Mouse (Mus musculus): ENCODE measurements around the gene Ank2.

The Ank2 gene

DNA sequence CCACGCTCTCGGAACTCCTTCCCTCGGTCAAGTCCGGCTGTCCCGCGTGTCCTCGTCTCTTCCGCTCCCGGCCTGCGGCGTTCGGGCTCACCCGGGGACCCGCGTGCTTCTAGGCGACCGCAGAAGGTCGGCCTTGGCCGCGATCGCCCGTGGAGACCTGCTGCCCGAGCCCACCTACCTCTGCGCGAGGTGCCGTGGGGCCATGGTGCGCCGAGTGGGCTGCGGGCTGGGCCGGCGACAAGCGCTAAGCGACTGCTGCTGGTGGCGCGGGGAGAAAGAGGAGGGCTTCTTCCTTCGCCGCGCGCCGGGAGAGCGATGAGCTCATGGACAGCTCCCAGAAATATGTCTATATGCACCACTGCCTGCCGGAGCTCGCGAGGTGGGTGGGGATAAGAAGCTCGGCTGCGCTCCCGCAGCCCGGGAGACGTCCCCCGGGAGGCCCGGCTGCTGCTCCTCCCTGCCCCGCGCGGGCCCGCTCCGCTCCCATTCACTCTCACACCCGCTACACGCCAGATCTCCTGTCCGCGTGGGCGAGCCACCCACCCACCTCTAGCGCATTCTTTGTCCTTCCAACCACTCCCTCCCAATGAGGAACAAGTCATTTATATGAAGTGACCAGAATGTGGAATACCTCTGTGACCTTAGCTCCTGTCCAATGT is at the start of gene Ank2:
TSS of gene Ank2 (minus strand) at position 609 of the 659 bp plus-strand sequence.
- DNase-seq (ENCODE audit: low spot score), result no peak

DNA sequence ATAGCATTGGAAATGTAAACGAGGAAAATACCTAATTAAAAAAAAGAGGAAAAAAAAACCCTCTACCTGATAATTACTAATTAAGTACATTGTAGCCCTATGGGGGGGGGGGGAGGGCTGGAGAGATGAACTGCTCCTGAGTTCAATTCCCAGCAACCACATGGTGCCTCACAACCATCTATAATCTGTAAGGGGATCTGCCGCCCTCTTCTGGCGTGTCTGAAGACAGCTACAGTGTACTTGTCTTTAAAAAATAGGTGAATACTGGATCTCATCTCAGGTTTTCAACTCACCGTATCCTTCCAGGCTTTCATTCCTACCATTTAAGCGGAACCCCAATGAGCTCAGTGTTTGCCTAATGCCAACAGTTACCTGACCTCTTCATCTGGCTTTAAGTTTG is 48.7 kb upstream of the Ank2 start:
- no peak for DNase-seq (ENCODE audit: low spot score)

DNA sequence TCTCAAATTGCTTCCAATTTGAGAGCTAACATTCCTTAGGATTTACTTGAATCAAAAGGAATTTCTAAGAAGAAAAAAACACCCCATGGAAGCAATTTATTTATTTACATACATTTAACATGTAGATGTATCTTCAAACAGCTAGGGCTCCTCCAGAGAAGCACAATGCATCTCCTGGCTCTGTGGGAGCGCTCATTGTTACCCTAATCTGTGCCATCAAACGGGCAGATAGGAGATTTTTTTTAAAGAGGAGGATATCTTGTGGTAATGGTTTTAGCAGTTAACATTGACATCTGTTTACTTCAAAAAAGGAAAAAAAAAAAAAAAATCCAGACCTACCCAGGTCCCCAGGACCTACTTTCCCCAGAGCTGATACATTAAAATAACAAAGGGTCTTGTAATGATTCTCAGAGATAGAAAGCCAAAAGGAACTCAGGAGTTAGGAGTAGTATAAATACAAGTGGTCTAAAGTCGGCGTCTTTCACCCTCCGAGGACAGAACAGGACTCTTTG is 45.5 kb upstream of the Ank2 start:
- no peak for DNase-seq (ENCODE audit: low spot score)

DNA sequence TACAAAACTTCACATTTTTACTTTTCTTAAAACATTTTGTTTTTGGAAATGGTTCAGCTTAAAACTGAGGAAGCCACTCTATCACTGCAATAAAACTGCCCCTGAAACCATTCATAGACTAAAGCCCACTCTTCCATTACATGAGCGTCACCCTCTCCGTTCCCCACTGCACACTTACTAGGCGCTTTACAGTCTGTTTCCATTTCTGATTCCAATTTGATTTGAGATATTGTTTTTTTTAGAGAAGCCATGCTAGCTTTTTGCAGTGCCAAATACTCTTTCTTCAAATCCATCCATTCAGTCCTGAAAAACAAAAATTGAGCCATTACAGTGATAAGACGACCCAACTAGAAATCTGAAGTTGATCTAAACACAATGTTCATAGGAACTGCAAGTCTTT is 44.8 kb upstream of the Ank2 start:
- DNase-seq (ENCODE audit: low spot score), result no peak

DNA sequence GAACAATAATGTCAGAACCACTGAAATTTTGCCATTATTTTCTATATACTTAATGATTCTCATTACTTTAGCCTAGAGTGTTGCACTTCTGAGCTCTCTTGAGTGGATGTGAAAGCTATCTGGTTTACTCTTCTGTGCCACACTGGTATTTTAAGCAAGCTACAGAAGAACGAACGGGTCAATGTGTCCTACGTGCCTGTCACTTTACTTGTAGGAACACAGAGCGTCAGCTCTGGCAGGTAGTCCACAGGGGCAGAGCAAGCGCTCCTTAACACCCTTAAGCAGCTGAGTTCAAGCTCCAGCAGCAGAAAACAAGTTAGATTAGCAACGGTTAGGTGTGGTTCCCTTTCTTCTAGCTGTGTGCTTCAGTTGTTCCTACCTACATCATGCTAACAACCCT is 40.0 kb upstream of the Ank2 start:
- DNase-seq (ENCODE audit: low spot score), result no peak

DNA sequence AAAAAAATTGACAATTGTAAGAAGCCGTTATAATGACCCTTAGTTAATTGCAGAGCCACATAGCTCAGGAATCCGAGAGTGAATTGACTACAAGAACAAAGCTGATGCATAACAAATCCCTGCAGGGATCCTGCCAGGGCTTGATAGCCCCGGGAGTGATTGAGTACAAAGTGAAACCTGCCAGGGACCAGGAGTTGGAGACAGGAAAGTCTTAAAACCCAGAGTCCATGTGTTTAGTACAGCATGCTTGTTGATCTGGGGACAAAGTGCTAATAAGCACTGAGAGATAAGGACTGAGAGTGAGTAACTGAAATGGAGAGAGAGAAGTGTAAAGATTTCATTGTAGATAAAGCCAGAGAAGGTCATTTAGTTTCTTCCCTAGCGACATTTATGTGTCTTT is 31.1 kb upstream of the Ank2 start:
- DNase-seq (ENCODE audit: low spot score), result no peak

DNA sequence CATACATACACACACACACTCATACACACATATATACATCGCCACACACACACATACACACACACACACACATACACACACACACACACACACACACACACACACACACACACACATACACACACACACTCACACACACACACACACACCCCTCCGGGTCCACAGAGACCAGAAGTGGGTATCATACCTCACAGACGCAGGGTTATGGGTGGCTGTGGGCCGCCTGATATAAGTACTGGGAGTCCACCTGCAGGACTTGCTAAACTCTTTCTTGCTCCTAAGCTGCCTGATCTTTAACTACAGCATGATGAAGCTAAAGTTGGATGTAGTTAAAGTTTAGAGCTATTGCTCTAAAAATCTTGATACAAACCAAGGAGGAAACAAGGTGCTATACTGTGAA is 30.7 kb upstream of the Ank2 start:
- no peak for DNase-seq (ENCODE audit: low spot score)

DNA sequence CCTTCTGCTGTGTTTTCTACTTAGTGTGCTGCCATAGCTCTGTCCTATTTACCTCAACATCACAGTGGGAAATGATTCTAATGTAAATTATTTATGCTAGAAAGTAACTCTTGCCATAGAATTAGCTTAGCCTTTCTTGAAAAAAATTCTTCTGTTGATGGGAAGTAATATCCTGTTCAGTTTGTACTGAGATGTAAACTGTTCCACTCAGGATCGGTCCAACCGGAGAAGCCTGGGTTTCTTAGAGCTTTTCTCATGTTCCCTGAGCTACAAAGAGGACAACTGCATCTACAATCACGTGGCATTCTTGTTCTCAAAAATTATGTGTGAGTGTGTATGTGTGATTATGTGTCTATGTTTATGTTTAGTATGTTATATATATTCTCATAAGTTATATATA is 30.1 kb upstream of the Ank2 start:
- no peak for DNase-seq (ENCODE audit: low spot score)

DNA sequence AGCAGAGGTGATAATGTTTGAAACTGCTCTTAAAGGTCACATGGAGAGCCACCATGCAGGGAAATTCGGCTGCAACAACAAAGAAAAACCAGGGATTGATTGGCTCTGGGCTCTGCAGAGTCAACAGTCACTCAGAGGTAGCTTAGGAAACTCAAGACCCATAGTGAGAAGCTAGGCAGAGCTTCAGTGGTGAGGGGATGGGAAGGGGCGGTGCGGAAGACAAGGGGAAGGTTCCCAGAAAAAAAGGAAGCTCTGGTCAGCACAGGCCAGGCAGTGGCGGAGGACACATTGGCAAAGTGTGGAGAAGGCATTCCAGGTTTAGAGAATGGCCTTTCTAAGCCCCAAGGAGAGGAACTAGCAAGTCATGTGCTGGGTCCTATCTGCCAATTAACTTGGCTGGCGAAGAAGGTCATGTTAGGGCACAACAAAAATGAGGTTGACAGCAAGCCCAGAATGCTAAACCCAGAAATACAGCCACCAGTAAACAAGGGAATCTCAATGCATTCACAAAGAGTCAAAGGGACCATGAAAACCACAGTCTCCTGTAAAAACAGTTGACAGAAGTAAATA is 28.4 kb upstream of the Ank2 start:
- no peak for DNase-seq (ENCODE audit: low spot score)

DNA sequence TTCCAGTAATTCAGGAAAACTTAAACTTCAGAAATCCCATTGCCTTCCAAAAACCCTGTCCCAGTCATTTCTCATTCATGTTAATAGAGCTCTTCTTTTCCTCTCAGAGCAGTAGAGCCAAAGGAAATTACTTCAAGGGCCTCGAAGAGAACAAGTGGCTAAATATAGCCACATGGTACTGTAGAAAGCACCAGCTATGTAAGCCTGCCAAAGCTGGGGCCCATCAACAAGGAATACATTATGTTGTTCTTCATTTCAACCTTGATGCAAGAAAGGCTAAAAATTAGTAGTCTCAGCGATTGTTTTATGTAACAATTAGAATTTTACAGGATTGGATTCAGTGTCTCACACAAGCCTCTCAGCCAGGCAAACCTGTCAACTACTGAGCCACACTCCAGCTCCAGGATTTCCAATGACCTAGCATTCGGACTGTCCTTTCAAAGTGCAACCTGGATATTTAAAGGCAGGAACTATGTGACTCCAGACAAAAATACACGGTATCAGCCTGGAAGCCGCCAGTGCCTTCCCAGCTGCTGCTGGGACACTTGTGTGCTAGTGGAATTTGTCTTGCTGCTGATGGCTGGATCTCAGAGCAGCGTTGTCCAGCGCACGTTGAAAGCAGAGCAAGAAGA is 26.2 kb upstream of the Ank2 start:
- DNase-seq (ENCODE audit: low spot score), result no peak

DNA sequence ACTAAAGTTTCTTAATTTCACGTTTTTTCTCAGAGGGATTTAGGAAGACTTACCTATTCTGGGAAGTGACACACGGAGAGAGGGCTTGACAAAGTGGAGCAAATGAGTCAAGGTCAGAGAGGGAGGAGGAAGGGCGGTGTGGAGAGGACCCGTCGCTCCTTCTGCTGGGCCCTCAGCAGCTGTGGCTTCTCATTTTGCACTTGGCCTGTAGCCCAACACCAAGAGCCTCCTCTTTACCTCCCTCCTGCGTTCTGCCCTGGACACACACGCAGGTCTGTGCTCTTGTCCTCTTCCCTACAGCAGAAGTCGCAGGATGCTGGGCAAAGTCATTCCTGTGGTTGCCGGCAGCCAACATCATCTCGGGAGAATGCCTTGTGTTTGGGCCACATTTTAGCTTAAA is 22.0 kb upstream of the Ank2 start:
- no peak for DNase-seq (ENCODE audit: low spot score)

DNA sequence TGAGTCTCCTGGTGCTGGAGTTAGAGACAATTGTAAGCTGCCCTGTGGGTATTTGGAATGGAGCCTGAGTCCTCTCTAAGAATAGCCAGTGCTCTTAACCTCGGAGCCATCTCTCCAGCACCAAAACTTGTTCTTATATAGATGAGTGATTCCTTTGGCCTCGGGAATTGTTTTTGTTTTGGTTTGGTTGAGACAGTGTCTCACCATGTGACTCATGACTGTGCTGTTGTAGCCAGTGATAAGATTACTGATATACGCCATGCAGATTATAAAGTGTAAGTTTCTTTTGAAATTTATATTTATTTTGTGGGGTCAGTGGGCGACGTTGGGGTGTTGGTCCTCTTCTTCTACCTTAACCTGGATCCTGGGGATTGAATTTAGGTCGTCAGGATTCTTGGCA is 21.1 kb upstream of the Ank2 start:
- no peak for DNase-seq (ENCODE audit: low spot score)

DNA sequence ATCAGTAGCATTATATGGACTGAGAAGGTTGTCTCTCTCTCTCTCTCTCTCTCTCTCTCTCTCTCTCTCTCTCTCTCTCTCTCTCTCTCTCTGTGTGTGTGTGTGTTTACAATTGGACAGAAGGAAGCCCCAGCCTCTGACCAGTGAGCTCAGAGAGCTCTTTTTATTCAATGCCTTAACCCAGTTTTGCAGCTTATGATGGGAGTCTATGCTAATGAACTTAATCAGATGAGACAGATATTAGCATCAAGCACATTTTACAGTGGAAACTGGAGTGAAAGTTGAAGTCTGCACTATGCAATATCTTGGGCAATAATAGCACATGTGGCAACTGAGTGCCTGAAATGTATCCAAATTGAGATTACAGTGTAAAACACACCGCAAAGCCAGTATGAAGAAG is 16.1 kb upstream of the Ank2 start:
- DNase-seq (ENCODE audit: low spot score), result no peak

DNA sequence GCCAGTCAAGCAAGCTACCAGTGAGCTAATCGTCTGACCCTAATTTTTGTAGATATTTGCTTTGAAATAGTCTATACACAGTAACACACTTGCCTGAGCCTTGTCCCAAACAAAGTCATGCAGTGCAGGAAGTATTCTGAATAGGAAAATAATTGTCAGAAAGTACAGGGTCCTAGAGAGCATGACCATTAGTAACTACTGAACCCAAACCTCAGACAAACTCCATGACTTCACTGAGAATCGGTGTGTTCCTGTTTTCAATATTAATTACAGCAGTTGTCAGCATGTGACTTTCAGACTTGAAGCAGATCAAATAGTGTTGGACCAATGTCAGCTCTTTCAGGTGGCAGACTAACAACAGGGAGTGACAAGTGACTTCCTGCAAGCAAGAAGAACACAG is 14.5 kb upstream of the Ank2 start:
- no peak for DNase-seq (ENCODE audit: low spot score)

DNA sequence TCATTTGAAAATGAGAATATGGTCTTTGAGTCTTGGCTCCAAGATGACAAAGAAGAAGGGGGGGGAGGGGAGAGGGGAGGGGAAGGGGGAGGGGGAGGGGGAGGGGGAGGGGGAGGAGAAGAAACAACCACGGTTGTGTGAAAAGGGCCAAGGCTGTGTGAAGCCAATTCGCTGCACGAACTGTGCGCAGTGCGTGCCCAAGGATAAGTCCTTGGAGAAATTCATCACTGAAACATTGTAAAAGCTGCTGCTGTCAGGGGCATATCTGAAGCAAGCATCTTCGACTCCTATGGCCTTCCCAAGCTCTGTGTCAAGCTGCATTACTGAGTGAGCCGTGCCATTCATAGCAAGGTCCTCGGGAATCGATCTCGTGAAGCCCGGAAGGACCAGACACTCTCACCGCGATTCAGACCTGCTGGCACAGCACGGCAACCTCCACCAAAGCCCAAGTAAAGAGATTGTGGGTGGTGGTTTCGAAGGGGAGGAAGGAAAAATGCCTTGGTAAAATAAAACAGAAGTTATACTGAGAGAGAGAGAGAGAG is 13.7 kb upstream of the Ank2 start:
- no peak for DNase-seq (ENCODE audit: low spot score)

DNA sequence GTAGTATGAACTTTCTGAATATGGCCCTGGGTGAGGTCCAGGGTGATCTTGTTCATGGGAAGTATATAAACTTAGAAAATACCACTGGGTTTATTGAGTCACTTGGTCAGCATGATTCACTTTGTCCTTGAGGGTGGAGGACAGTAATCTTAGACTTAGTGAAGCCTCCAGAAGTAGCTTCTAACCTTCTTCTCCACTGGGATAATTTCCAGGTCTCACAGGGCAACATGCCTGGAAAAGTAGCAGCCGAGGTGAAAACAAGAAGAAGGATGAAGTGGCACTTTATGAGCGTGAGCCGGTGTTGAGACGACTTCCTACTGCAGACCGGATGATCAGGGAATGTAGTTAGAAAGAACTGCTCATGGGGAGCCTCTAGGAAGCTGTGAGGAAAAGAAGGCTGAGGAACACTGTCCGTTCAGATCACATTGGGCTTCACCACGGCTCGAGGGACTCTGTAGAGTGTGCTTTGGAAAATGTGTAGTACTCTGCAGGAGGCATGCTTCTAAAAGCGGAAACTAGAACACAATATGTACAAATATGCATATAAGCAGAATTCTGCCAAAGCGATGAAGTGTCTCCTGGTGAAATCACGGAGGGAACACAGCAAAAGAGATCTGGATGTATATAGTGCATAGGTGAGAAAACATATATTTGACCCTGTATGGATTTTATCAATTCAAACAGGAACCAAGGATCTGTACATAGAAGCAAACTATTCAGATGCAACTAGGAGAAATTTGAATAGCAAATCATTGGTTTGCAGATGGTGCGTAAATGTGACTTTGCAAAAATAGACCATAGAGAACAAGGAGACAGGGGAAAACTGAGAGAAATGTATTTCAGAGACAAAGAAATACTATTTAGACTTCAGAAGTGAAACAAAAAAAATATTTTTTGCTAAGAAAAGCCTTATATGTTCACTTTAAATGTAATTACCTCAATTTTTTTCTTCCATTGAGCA is 12.9 kb upstream of the Ank2 start:
- no peak for DNase-seq (ENCODE audit: low spot score)

DNA sequence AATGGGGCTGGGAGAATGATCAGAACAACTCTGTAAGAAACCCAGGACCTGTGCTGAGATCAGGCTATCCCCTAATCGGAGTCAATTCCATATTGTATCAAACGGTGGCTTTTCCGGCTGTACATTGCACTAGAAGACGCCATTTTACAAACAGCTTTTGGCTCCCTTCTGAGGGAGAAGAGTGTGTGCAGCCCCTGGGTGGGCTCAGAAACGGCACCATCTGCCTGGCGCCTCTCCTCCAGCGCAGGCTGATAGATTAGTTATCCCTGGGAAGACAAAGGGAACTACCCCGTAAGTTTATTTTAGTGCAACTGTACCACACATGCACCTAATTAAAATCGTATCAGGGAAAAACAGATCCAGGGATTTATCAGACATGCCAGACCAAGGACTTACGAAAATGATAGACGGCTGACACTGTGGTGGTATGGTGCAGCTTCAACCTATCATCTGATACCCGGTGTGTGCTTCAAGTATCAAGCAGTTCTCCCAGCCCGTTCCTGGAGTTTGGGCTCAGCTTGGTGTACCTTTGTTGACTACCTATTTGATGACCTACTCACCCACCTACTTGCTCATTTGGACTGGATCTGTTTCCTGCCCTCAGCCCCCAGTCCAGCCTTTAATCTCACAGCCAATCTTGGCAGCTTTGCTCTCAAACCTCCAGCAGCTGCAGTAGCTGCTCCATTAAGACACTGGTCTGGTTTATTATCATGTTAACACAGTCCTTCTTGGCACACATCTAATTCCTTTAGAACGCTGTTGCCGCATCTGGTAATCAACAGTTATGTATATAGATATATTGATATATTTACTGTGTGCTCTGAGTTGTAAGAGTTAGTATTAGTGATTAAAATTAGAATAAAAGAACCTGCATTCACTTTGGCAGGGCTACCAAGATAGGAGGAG is 9.0 kb upstream of the Ank2 start:
- DNase-seq (ENCODE audit: low spot score), result no peak

DNA sequence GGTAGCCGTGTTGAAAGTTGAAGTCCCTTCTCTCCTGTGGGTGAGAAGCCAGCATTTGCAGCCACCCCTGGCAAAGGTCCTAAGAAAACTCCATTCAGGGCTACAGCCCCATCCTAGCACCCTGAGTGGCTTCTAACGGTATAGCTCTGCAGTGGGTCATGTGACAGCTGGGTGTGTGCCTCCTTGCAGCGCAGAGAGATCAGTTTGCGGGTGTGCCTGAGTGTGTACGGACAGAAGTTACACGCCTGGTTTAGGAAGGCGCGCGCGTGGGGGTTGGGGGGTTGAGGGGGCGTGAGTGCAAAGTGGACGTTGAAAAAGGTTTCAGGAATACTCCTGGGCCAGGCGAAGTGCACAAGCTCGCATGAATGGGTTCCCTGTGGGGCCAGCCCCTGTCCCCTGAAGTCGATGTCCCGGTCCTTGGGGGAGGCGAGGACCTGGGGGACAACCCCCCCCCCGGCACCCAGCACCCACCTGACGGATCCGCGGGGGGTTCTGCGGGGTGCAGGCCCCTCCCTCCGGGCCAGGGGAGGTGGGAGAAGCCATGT is 881 bp downstream of the Ank2 start:
- no peak for DNase-seq (ENCODE audit: low spot score)

DNA sequence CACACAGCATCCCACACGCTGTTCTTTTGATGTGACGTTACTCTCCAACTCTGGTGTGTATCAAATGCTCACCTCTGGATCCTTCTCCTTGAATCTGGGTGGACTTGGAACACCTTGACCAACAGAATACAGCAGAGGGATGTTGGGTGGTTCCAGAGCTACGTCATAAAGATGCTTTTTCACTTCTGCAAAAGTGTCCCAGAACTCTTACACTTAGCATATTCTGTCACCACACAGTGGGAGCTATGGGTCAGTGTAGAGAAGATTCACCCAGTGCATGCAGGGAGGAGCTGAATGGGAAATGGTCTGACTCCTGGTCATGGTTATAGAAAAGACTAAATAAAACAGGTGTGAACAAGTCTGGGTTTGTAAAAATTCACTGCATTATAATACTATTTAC is 6.5 kb downstream of the Ank2 start:
- no peak for DNase-seq (ENCODE audit: low spot score)

DNA sequence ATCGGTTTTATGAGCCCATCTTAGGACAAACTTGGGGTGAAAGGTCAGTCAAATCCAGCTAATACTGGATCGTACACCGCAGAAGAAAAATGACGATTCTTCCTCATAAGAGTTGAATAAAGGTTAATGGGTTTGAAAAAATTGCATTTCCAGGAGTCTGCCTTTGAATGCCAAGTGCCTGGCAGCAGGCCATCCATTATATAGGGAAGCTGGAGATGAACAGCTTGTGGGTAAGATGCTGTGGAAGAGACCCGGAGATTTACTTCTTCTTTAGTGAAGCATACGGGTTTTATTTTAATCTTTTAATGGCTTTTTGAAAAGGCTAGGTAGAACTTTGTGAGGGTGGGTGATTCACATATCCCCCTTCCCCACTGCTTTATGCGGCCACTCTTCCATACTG is 11.8 kb downstream of the Ank2 start:
- DNase-seq (ENCODE audit: low spot score), result no peak

DNA sequence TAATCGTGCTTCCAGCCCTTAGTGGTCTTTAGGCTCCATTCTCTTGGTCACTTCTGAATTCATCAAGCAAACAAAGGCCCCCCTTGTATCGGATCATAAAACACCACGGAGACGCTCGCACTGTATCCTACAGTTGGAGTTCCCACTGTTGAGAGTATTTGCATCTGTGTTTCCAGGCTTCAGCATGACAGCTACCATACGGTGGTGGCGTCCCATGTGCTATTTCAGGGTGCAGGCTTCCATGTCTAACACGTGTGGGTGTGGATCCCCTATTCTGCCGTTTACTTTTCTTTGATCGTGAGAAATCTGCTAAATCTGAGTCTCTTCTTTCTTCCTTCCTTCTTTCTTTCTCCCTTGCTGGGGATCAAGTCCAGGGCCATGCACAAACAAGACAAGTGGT is 14.0 kb downstream of the Ank2 start:
- no peak for DNase-seq (ENCODE audit: low spot score)
